Mouse (Mus musculus) spleen, adult 18-20 months (tissue): ENCODE measurements around the gene R3hdml.

Source experiments
- DNase-seq, 2 experiments: peaks; one replicate each; pipeline ENCODE4 v3.0.0; 2022; ENCODE audit warnings: mixed read lengths in 2 of 2

The R3hdml gene

DNA sequence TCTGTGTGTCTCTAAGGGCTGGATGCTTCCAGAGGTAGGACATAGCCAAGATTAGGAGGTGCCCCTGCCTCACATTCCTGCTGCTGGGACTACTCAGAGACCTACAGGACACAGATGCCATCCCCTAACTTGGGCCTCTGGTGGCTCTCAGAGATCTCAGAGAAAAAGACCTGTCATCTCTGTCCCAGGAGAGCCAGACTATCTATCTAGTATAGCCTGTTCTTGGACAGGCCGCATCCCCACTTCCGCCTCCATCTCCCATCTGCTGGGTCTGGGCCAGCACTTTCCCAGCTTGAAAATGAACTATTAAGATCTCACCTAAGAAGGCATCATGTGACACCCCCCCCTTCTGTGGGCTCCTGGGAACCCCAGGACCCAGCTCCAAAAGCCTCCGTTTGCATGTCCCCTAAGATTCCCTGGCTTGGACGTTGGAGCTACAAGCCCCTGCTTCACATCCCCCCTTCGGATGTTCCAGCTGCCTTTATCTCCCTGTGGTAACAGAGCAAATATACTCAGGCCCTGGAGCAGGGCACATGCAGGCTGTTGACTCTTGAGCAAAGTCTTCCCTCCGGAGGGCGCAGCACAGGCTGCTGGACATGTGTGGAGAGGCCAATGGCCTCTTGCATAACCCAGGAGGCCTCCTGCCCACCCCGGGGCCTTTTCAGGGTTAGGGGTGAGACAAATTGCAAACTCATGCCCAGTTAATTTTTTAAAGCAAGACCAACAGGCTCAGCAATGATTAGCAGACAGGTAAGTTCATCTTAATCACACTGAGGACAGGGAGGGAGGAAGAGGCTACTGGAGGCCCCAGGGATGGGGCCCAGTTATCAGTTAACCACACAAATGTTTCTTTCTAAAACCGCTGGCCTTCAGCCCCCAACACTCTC is 48.4 kb downstream of the R3hdml start:
- DNase-seq = no peak

- no peak for DNase-seq
These were observed 49.6 kb downstream of the R3hdml start for GRCm38 (mm10) chr2:163541568-163542182.

- DNase-seq = no peak
These were observed 50.6 kb downstream of the R3hdml start for GRCm38 (mm10) chr2:163542674-163543073.

DNA sequence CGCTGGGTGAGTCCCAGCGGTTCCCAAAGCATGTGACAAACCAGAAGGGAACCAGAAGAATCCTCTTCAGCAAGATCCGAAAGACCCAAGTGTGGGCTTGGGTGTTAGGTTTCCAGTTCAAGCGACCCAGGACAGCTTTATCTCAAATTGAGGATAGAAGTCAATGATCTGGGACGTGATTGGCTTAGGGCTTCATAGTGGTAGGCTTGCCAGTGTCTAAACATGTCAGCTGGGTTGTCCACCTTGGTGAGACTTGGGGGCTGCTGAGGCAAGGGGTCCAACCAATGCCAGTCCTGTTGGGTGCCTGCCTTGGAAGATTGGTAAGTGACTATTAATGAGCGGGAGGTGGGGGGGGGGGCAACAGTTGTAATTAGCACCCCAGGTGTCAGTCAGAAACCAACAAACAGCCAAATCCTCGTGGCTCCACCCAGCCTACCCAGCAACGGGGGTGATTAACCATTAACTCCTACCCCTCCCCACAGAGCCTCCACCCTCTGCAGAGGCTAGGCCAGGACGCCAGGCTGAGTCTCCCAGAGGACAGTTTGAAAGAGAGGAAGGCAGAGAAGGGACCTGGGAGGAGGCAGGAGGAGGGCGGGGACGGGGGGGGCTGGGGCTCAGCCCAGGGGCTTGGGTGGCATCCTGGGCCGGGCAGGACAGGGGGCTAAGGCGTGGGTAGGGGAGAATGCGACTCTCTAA is 54.7 kb downstream of the R3hdml start:
- no peak for DNase-seq

DNA sequence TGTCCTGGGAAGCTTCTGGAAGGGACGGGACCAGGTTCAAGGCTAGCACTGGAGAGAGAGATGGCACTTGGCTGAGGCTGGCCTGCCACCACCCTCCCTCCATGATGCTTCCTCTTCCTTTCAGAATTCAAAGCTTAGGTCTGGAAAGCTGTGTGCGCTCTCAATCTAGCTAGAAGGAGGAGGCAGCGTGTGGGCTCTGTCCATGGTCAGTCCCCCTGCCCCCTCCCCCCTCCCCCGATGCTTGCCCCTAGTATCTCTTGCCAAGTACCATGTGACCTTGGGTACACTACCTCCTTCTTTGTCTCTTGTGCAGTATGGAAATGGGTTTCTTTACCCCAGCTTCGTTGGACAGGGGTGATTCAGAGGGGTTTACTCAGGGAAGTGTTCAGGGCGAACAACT is 56.7 kb downstream of the R3hdml start:
- no peak for DNase-seq

GRCm38 (mm10) chr2:163549786-163550185 is 57.7 kb downstream of the R3hdml start:
- DNase-seq = no peak
